In the genomic region with DNA sequence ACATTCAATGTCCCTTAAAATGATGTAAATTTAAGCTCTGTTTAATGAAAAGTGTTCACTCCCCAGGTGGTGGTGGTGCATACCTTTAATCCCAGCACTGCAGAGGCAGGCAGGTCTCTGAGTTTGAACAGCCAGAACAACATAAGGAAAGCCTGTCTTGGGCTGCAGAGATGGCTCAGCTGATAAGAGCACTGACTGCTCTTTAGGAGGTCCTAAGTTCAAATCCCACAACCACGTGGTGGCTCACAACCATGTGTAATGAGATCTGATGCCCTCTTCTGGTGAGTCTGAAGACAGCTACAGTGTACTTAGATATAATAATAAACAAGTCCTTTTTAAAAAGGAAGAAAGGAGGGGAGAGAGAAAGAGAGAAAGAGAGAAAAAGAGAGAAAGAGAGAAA, we compare ENCODE assay signal across 23 mouse cellular contexts. TPM values are rescaled to one million over a fixed set of nuclear protein-coding genes. Genes with fewer than 3 reads are reported as not detected.
DNase-seq lines count a peak whose midpoint lies in the region; ATAC-seq and TF ChIP-seq lines count a peak whose summit lies in the region.
"Had no signal": no experiment of that assay in that cellular context is flagged by ENCODE, and none has a peak within 500 bp of the region (broad histone marks: within the 10 kb centered on the region; RNA-seq: fewer than 3 reads in every experiment).

No protein-coding gene starts in this region.

- no peak for TF ChIP-seq POLR2A in CH12.LX (IDR thresholded peaks at IDR 0.05; ENCODE audit: low read depth, low read length)

- dilution Hi-C loops in CH12.LX (cut with MboI; ENCODE audit: extremely low pct_ligation_motif_present, extremely low pct_unique_long_range_greater_than_20kb, low sequenced_read_pairs): no loop called here

- no peaks in the 10 kb centered on the region for H3K27me3 ChIP-seq in CH12.LX (replicated peaks)
- H3K27me3 ChIP-seq in liver, embryonic 14.5 days (ENCODE audit: control insufficient read depth, insufficient read depth, low read length): no peaks in the 10 kb centered on the region
- H3K27me3 ChIP-seq: heart, embryonic 13.5 days; hindbrain, embryonic 15.5 days; limb, embryonic 15.5 days; stomach, embryonic 15.5 days had no signal

- H3K9me3 ChIP-seq in CH12.LX (replicated peaks; ENCODE audit: low read length): no peaks in the 10 kb centered on the region
- no peaks in the 10 kb centered on the region for H3K9me3 ChIP-seq in liver, embryonic 14.5 days (ENCODE audit: control insufficient read depth, low read length)
- H3K9me3 ChIP-seq: forebrain, embryonic 10.5 days; heart, embryonic 13.5 days; hindbrain, embryonic 15.5 days; limb, embryonic 15.5 days; stomach, embryonic 15.5 days had no signal

- WGBS in liver, embryonic 14.5 days (ENCODE audit: insufficient replicate concordance): 31% methylated on average over 1 of the region's 1 CpGs

- no peak for DNase-seq in layer of hippocampus, adult 2 months (ENCODE audit: low spot score in 2 of 2)
- no peak for DNase-seq in layer of hippocampus, postnatal 36 days
- DNase-seq in 416B (ENCODE audit: low read depth): peak; percentile 67
- peak; percentile 37 for DNase-seq in CH12.LX (ENCODE audit: extremely low read depth)
- no peak for DNase-seq in liver, embryonic 14.5 days (ENCODE audit: low read depth in 3 of 3, low spot score in 3 of 3)
- no peak for DNase-seq in spleen, adult 18-20 months
- DNase-seq in right cerebral cortex, postnatal 4 days: no peak
- no peak for DNase-seq in embryo, embryonic 9.5 days (ENCODE audit: extremely low spot score)
- DNase-seq: cerebellum, adult 9-10 months; gastrocnemius, postnatal 36 days; heart, postnatal 36 days; kidney, postnatal 25 days; layer of hippocampus, adult 9-11 months; lung, postnatal 14 days had no signal

- in situ Hi-C loops in CH12.LX (cut with MboI; ENCODE audit: low pct_ligation_motif_present, low pct_unique_long_range_greater_than_20kb, low sequenced_read_pairs): loop anchor here (10.0 kb wide), 1 partner anchor 244 kb away; no protein-coding TSS in a partner anchor

- TF ChIP-seq RAD21 in CH12.LX (IDR thresholded peaks at IDR 0.05; ENCODE audit: low read depth, low read length): peak; percentile 27

- no peaks in the 10 kb centered on the region for H3K36me3 ChIP-seq in CH12.LX (replicated peaks in 1 of 2; ENCODE audit: control insufficient read depth in 1 of 2, insufficient read depth in 1 of 2, low read length in 1 of 2)
- H3K36me3 ChIP-seq in liver, embryonic 14.5 days (replicated peaks; ENCODE audit: control insufficient read depth, insufficient read depth, low read depth): no peaks in the 10 kb centered on the region
- H3K36me3 ChIP-seq: forebrain, embryonic 10.5 days; heart, embryonic 13.5 days; hindbrain, embryonic 15.5 days; limb, embryonic 15.5 days; stomach, embryonic 15.5 days had no signal

- H3K4me1 ChIP-seq in CH12.LX (ENCODE audit: control insufficient read depth in 1 of 2, insufficient read depth in 2 of 2): no peaks in the 10 kb centered on the region
- H3K4me1 ChIP-seq in liver, embryonic 14.5 days (replicated peaks; ENCODE audit: control insufficient read depth in 2 of 2, insufficient read depth in 2 of 2, low read length in 1 of 2): no peaks in the 10 kb centered on the region
- H3K4me1 ChIP-seq: forebrain, embryonic 10.5 days; heart, embryonic 13.5 days; hindbrain, embryonic 15.5 days; limb, embryonic 15.5 days; stomach, embryonic 15.5 days had no signal

- no peak for ATAC-seq in liver, embryonic 14.5 days (ENCODE audit: insufficient read depth)
- ATAC-seq: intestine, postnatal 0 days; Patski had no signal

- no peaks in the 10 kb centered on the region for H3K79me2 ChIP-seq in CH12.LX (replicated peaks; ENCODE audit: control insufficient read depth, extremely low read depth, insufficient read depth, poor library complexity, severe bottlenecking)

- H3K27ac ChIP-seq in layer of hippocampus, adult 2 months: no peak overlapping the region
- no peak overlapping the region for H3K27ac ChIP-seq in CH12.LX (ENCODE audit: insufficient read depth, low read depth)
- no peak overlapping the region for H3K27ac ChIP-seq in liver, embryonic 14.5 days
- H3K27ac ChIP-seq: forebrain, embryonic 10.5 days; heart, embryonic 13.5 days; hindbrain, embryonic 15.5 days; limb, embryonic 15.5 days; stomach, embryonic 15.5 days had no signal

- TF ChIP-seq CTCF in layer of hippocampus, adult 2 months (conservative IDR thresholded peaks at IDR 0.05): peak; percentile 21; the same call in 1 of the 2 replicates
- peak in 1 of 2 experiments; percentile 58; a peak in 2 of 4 replicates for TF ChIP-seq CTCF in CH12.LX (conservative IDR thresholded peaks at IDR 0.05 in 1 of 2, IDR thresholded peaks at IDR 0.05 in 1 of 2; ENCODE audit: low read depth in 2 of 2, low read length in 2 of 2)
- peak; percentile 42; the same call in 1 of the 2 replicates for TF ChIP-seq CTCF in liver, embryonic 14.5 days (IDR thresholded peaks at IDR 0.05; ENCODE audit: low read depth)

- no peak for TF ChIP-seq EP300 in CH12.LX (IDR thresholded peaks at IDR 0.05; ENCODE audit: low read length)
- no peak for TF ChIP-seq EP300 in liver, embryonic 14.5 days (IDR thresholded peaks at IDR 0.05; ENCODE audit: low read depth)

- H3K9ac ChIP-seq in CH12.LX (ENCODE audit: insufficient read depth, low read depth): no peak overlapping the region
- H3K9ac ChIP-seq in liver, embryonic 14.5 days (replicated peaks): no peak overlapping the region
- H3K9ac ChIP-seq: heart, embryonic 13.5 days; hindbrain, embryonic 15.5 days; limb, embryonic 15.5 days; stomach, embryonic 15.5 days had no signal

- H3K4me3 ChIP-seq in layer of hippocampus, adult 2 months: no peak overlapping the region
- no peak overlapping the region for H3K4me3 ChIP-seq in CH12.LX (replicated peaks in 1 of 3; ENCODE audit: low read depth in 2 of 3, low read length in 2 of 3, poor library complexity in 1 of 3)
- no peak overlapping the region for H3K4me3 ChIP-seq in liver, embryonic 14.5 days (ENCODE audit: insufficient read depth in 1 of 2, low read depth in 2 of 2, low read length in 2 of 2)
- H3K4me3 ChIP-seq: forebrain, embryonic 10.5 days; heart, embryonic 13.5 days; hindbrain, embryonic 15.5 days; limb, embryonic 15.5 days; myocyte; stomach, embryonic 15.5 days had no signal

- no peak overlapping the region for H3K4me2 ChIP-seq in CH12.LX (ENCODE audit: insufficient read depth, low read depth, poor library complexity, severe bottlenecking)
- H3K4me2 ChIP-seq in liver, embryonic 14.5 days (ENCODE audit: low read depth): no peak overlapping the region
- H3K4me2 ChIP-seq: heart, embryonic 13.5 days; hindbrain, embryonic 15.5 days; limb, embryonic 15.5 days; midbrain, embryonic 11.5 days; stomach, embryonic 15.5 days had no signal

TF ChIP-seq in CH12.LX, 34 proteins besides CTCF, POLR2A, EP300 and RAD21:
- peak; percentile 74 for TF ChIP-seq MAX (IDR thresholded peaks at IDR 0.05; ENCODE audit: low read length)
- TF ChIP-seq MEF2A (IDR thresholded peaks at IDR 0.05; ENCODE audit: borderline replicate concordance, low read depth, low read length): no peak
- no peak for TF ChIP-seq IRF4 (IDR thresholded peaks at IDR 0.05; ENCODE audit: low read depth, low read length)
- TF ChIP-seq USF1 (IDR thresholded peaks at IDR 0.05; ENCODE audit: low read depth, low read length): peak; percentile 12; the same call in 1 of the 2 replicates
- TF ChIP-seq ZMIZ1 (IDR thresholded peaks at IDR 0.05; ENCODE audit: low read depth, low read length): no peak
- TF ChIP-seq GABPA (IDR thresholded peaks at IDR 0.05; ENCODE audit: insufficient replicate concordance, low read depth, low read length): no peak
- TF ChIP-seq MYC (IDR thresholded peaks at IDR 0.05; ENCODE audit: low read depth, low read length): peak; percentile 95
- TF ChIP-seq MAZ (IDR thresholded peaks at IDR 0.05; ENCODE audit: low read depth, low read length): no peak
- peak; percentile 57 for TF ChIP-seq SMC3 (IDR thresholded peaks at IDR 0.05; ENCODE audit: low read depth, low read length)
- TF ChIP-seq JUN (IDR thresholded peaks at IDR 0.05; ENCODE audit: insufficient read depth, low read depth, low read length): no peak
- no peak for TF ChIP-seq MAFK (IDR thresholded peaks at IDR 0.05; ENCODE audit: insufficient replicate concordance, low read length)

RNA-seq across cellular contexts. Expression of gene Samsn1, which starts 2.9 kb away (rescaled TPM):
- total RNA-seq in layer of hippocampus, adult 2 months (2021): 1 to 10 TPM in 1 of 2 experiments, under 1 TPM in 1; 0.97 to 1.2 TPM
- 1 to 10 TPM; 1.0 to 2.2 TPM for total RNA-seq in layer of hippocampus, postnatal 36 days (2021)
- total RNA-seq in CH12.LX (2012; rRNA removed): 26.7 and 27.7 TPM in 2 replicates
- 76.9 and 78.6 TPM in 2 replicates for total RNA-seq in CH12.LX (2014; rRNA removed)
- polyA plus RNA-seq in CH12.LX (2012; ENCODE audit: insufficient read length, low read depth): 29.3 and 29.6 TPM in 2 replicates
- 3.9 and 7.3 TPM in 2 replicates for polyA plus RNA-seq in liver, embryonic 14.5 days (2012; rRNA removed)
- 11.8 and 13.0 TPM in 2 replicates for polyA plus RNA-seq in liver, embryonic 14.5 days (2014; fragmentation: Nextera tagmentation; extraction: Ambion mirVana)
- polyA plus RNA-seq: Patski had no signal

Comparison
In these comparisons a context has a peak if more than half of its experiments do, and no peak if none do; other contexts are left out.
1. DNase-seq: peak in 416B (single experiment) and CH12.LX (single experiment); none in layer of hippocampus, adult 2 months (0 of 2), layer of hippocampus, postnatal 36 days (0 of 2), liver, embryonic 14.5 days (0 of 3), spleen, adult 18-20 months (0 of 2), right cerebral cortex, postnatal 4 days (single experiment) and embryo, embryonic 9.5 days (single experiment).
2. RNA of gene Samsn1, which starts 2.9 kb away (total RNA-seq): 26.7 to 78.6 TPM in CH12.LX; 1.0 to 2.2 TPM in layer of hippocampus, postnatal 36 days and 0.97 to 1.2 TPM in layer of hippocampus, adult 2 months; every median in the first group is over 4 times any median in the second.